Mouse (Mus musculus) CH12.LX (cell line): ENCODE results near the gene Defb23.

Source experiments
- CHD2 ChIP-seq: IDR thresholded peaks from 2 replicates; pipeline ENCODE4 v1.6.1; 2011; ENCODE audit warnings: low read length, improper control_type of control experiment
- CTCF ChIP-seq, 2 experiments: IDR thresholded peaks in 1 of 2; conservative IDR thresholded peaks in 1 of 2; 2 replicates each; pipeline ENCODE4 v1.5.1; 2011 to 2012; ENCODE audit warnings: low read depth in 2 of 2, low read length in 2 of 2, improper control_type of control experiment in 1 of 2, inconsistent platforms in 1 of 2, mild to moderate bottlenecking in 1 of 2, moderate library complexity in 1 of 2
- MAZ ChIP-seq: IDR thresholded peaks from 2 replicates; pipeline ENCODE4 v1.6.1; 2012; ENCODE audit warnings: low read depth, mild to moderate bottlenecking, inconsistent platforms, low read length, improper control_type of control experiment, moderate library complexity
- MXI1 ChIP-seq: IDR thresholded peaks from 2 replicates; pipeline ENCODE4 v1.6.1; 2011; ENCODE audit warnings: mild to moderate bottlenecking, low read depth, low read length, improper control_type of control experiment
- POLR2A ChIP-seq: IDR thresholded peaks from 2 replicates; pipeline ENCODE4 v1.6.1; 2011; ENCODE audit warnings: low read depth, mild to moderate bottlenecking, improper control_type of control experiment, low read length
- POLR2AphosphoS2 ChIP-seq: IDR thresholded peaks from 2 replicates; pipeline ENCODE4 v1.6.1; 2011; ENCODE audit warnings: low read depth, low read length, improper control_type of control experiment
- RCOR1 ChIP-seq: conservative IDR thresholded peaks from 2 replicates; pipeline ENCODE4 v1.6.1; 2012; ENCODE audit warnings: low read depth, mild to moderate bottlenecking, inconsistent platforms, low read length, improper control_type of control experiment
- SIN3A ChIP-seq: IDR thresholded peaks from 2 replicates; pipeline ENCODE4 v1.6.1; 2012; ENCODE audit warnings: low read length, improper control_type of control experiment, inconsistent platforms
- USF2 ChIP-seq: conservative IDR thresholded peaks from 2 replicates; pipeline ENCODE4 v1.6.1; 2011; ENCODE audit warnings: low read depth, low read length, improper control_type of control experiment
- ZNF384 ChIP-seq: IDR thresholded peaks from 2 replicates; pipeline ENCODE4 v1.6.1; 2012; ENCODE audit warnings: low read depth, low read length, improper control_type of control experiment, inconsistent platforms

GRCm38 (mm10) chr2:152443281-152443680 lies 21.1 kb downstream of the Defb23 start:
- no peak for TF ChIP-seq USF2
- TF ChIP-seq RCOR1: no peak
- no peak for TF ChIP-seq POLR2A
- no peak for TF ChIP-seq SIN3A
- TF ChIP-seq CTCF (conservative IDR thresholded peaks at IDR 0.05 in 1 of 2, IDR thresholded peaks at IDR 0.05 in 1 of 2; ENCODE audit: low read depth in 2 of 2, low read length in 2 of 2): no peak
- TF ChIP-seq ZNF384: no peak
- TF ChIP-seq CHD2: no peak
- no peak for TF ChIP-seq POLR2AphosphoS2
- TF ChIP-seq MXI1: no peak
- TF ChIP-seq MAZ: no peak
